Mouse (Mus musculus) neural tube, embryonic 13.5 days (tissue): ENCODE measurements at regions not wholly inside any gene's neighbourhood (a gene's known extent, or its start where the extent isn't known, plus 50 kb on each side); places are given as distances from the start of the nearest gene placed in this dataset.

Source experiments
- ATAC-seq: fragments of 200-750 bp; cut with Nextera tagmentation; 2 replicates; pipeline ENCODE4 v1.8.0; 2017; ENCODE audit warnings: low read depth, mild to moderate bottlenecking, moderate TSS enrichment, moderate library complexity
- H3K27ac ChIP-seq: fragments of 300-500 bp; sonication (generic); replicated peaks from 2 replicates; pipeline ENCODE4 v1.5.1; 2015; ENCODE audit warnings: moderate library complexity, mild to moderate bottlenecking, inconsistent platforms
- H3K27me3 ChIP-seq: fragments of 300-500 bp; sonication (generic); 2 replicates; pipeline ENCODE4 v1.6.1; 2015; ENCODE audit warnings: mild to moderate bottlenecking, inconsistent platforms
- H3K36me3 ChIP-seq: fragments of 300-500 bp; sonication (generic); 2 replicates; pipeline ENCODE4 v1.6.1; 2015; ENCODE audit warnings: mild to moderate bottlenecking, inconsistent platforms
- H3K4me1 ChIP-seq: fragments of 300-500 bp; sonication (generic); replicated peaks from 2 replicates; pipeline ENCODE4 v1.6.1; 2015; ENCODE audit warnings: inconsistent platforms
- H3K4me2 ChIP-seq: fragments of 300-500 bp; sonication (generic); 2 replicates; pipeline ENCODE4 v1.6.1; 2015; ENCODE audit warnings: inconsistent platforms, mild to moderate bottlenecking, moderate library complexity
- H3K4me3 ChIP-seq: fragments of 300-500 bp; sonication (generic); 2 replicates; pipeline ENCODE4 v1.5.1; 2015; ENCODE audit warnings: mild to moderate bottlenecking, inconsistent platforms
- H3K9ac ChIP-seq: fragments of 300-500 bp; sonication (generic); 2 replicates; pipeline ENCODE4 v1.6.1; 2015; ENCODE audit warnings: moderate library complexity, mild to moderate bottlenecking, inconsistent platforms
- H3K9me3 ChIP-seq: fragments of 300-500 bp; sonication (generic); 2 replicates; pipeline ENCODE4 v1.6.1; 2016; ENCODE audit warnings: inconsistent platforms
- WGBS: fragments of 180-500 bp; shearing (Covaris S2); methylation state at CpG from one replicate; pipeline ENCODE4 v1.1.7; 2015; 5-methylcytosine and 5-hydroxymethylcytosine counted together

DNA sequence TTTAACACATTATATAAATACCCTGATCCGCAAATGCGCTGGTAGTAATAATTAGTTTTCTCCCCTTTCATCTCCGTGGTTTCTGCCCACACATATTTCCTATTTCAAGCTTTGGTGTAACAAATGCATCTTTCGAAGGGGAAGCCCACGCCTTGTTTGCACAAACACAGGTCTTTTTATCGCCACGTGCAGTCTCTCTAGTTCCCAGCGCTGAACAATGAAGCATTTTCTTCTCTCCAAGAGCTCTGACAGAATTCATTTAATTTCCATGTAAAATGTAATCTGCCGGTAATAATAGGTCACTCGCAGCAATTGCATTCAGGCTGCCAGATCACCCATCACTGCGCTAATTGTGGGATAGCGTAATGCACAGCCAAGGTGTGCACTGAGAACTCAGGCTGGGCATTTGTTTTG lies 503.1 kb upstream of the Cdh11 start:
- Histone ChIP-seq H3K4me2 (0 out of 2 replicates have a peak overlapping the region, but pooled peaks have one; percentile 4), H3K4me1 (peaks cover 19% of the 10 kb centered on the region), H3K9me3 (no peaks in the 10 kb centered on the region), H3K36me3 (no peaks in the 10 kb centered on the region), H3K4me3 (no peak overlapping the region), H3K9ac (no peak overlapping the region), H3K27ac (no peak overlapping the region), H3K27me3 (peaks cover 14% of the 10 kb centered on the region)
- whole genome bisulfite sequencing: 49% methylated on average over 12 of the region's 12 CpGs
- ATAC-seq: no peak

DNA sequence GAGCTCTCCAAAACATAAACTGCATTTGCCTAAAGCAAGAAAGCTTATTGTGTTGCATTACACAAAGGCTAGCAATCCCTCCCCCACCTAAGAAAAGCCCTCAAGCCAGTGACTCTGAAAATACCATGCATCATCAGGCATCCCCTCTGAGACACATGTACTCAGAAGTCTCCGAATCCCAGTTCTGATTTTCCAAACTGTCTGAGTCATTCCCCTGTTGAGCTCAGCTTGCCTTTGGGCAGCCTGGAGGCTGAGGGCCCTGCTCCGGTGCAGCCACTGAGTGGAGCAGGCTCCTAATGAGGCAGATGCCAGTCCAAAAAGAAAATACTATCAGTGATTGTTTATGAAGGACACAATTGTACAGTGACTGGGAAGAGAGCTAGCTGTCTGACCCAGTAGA lies 507.5 kb upstream of the Cdh11 start:
- H3K27me3 ChIP-seq: peaks cover 14% of the 10 kb centered on the region
- ATAC-seq: no peak
- H3K9me3 ChIP-seq: no peaks in the 10 kb centered on the region
- 66% methylated on average over 2 of the region's 2 CpGs for WGBS
- H3K4me3 ChIP-seq: no peak overlapping the region
- no peak overlapping the region for H3K4me2 ChIP-seq
- H3K9ac ChIP-seq: no peak overlapping the region
- peaks cover 19% of the 10 kb centered on the region for H3K4me1 ChIP-seq
- H3K36me3 ChIP-seq: no peaks in the 10 kb centered on the region
- no peak overlapping the region for H3K27ac ChIP-seq

DNA sequence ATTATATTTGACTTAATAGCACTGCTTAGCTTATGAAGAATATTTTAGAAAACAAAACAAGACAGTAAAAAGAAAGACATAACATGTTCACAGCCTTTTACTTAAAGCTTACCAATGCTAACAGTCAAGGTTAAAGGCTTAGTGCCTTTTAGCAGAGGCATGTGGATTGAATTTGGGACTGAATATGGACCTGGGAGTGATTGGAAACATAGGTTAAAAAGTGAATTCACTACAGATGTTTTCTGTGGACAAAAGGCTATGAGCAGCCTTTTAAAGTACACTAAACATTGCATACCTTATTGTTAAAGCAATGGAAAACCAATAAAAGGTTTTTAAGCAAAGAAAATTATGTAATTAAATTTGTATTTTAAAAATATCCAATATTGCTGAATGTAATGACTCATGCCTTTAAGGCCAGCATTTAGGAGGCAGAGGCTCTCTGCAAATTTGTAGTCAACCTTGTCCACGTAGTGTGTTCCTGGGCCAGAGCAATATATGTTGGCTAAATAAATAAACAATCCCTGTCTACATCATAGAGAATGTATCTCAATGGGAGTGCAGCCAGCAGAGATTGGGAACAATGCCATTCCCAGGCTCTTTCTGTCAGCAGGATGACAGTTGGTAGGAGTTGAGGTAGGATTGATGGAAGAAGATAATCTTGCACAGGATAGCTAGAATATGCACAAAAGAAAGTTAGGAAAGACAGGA lies 521.2 kb upstream of the Cdh11 start:
- Histone ChIP-seq H3K9me3 (no peaks in the 10 kb centered on the region), H3K27ac (no peak overlapping the region)
- 73% methylated on average over 1 of the region's 1 CpGs for WGBS

DNA sequence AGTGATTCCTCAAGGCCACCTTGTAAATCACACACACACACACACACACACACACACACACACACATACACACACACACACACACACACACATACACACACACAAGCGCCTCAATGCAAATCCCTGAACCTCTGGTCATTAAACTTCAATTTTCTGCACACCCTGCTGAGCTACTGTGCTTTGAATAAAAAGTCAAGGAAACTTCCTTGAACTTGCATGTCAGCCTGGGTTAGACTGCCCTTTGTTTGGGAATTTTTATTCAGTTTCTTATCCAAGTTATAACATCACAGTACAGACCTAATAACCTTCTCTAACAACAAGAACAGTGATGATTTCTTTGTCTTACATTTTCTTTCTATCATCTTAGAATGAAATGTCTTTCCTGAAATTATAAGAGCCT lies 528.1 kb upstream of the Cdh11 start:
- no peak for ATAC-seq
- WGBS: 20% methylated on average over 1 of the region's 1 CpGs

More for the DNA sequence above, 521.2 kb upstream of the Cdh11 start:
- ATAC-seq: no peak
- Histone ChIP-seq H3K4me3 (no peak overlapping the region), H3K9ac (no peak overlapping the region), H3K4me1 (no peaks in the 10 kb centered on the region), H3K27me3 (peaks cover 9% of the 10 kb centered on the region; the same call in 1 of the 2 replicates), H3K36me3 (no peaks in the 10 kb centered on the region), H3K4me2 (no peak overlapping the region)

DNA sequence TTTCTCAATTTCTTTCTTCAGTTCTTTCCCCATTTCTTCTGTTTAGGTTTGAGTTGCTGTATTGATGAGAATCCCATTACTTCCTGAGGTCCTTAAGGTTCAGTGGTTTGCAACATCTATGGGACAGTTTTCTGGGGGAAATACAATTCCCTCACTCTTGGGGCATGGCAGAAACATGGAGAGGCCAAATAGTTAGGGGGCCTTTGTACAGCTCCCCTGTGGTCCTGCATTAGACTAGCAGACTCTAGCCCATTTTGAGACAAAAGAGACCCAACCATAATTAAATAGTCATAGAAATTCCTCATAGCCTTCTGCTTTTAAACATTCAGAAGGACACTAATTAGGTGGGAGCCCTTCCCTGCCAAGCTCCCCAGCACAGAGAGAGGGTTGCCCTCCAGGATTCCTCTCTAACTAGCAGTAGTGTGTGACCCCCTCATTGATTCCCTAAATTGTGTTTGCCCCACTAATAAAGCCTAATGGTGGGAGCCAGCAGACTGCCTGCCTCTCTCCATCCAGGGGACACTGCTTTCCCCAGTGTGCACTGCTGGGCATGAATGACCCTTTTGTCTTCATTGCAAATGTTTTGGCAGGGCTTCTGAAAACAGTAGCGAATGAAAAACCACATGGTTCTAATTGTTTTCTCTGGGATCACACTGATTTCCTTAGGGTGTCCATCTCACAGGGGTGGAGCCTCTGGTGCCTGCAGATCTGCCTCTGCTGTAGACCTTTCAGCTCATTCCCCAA lies 529.0 kb upstream of the Cdh11 start:
- H3K4me2 ChIP-seq: no peak overlapping the region
- WGBS: 3% methylated on average over 1 of the region's 1 CpGs
- H3K27me3 ChIP-seq: peaks cover 37% of the 10 kb centered on the region
- no peak overlapping the region for H3K9ac ChIP-seq
- peak; percentile 94 for ATAC-seq
- no peaks in the 10 kb centered on the region for H3K36me3 ChIP-seq
- no peaks in the 10 kb centered on the region for H3K9me3 ChIP-seq
- peaks cover 13% of the 10 kb centered on the region for H3K4me1 ChIP-seq
- no peak overlapping the region for H3K4me3 ChIP-seq
- H3K27ac ChIP-seq: no peak overlapping the region

More for the DNA sequence above, 528.1 kb upstream of the Cdh11 start:
- Histone ChIP-seq H3K9me3 (no peaks in the 10 kb centered on the region), H3K9ac (no peak overlapping the region), H3K4me1 (peaks cover 13% of the 10 kb centered on the region), H3K36me3 (no peaks in the 10 kb centered on the region), H3K27ac (no peak overlapping the region), H3K4me2 (no peak overlapping the region), H3K4me3 (no peak overlapping the region), H3K27me3 (peaks cover 37% of the 10 kb centered on the region)

DNA sequence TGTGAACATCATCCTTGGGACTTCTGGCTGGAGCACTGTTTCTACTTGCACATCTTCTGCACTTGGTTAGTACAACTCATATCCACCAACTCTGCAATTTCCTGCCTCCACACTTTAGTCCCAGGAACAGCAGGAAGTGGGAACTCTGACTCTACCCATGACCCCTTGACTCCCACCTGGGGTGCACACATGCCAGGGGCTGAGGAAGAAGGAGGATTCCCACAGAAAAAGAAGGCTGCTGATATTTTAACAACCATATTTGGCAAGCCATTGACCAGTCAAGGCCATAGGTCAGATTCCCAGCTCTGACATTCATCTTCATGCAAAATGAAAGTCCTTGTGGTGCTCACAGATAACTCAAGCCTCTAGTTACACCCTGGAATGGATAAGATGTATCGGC lies 530.3 kb upstream of the Cdh11 start:
- 85% methylated on average over 1 of the region's 1 CpGs for whole genome bisulfite sequencing
- 0 out of 2 replicates have a peak overlapping the region, but pooled peaks have one; percentile 33 for H3K27ac ChIP-seq
- H3K36me3 ChIP-seq: no peaks in the 10 kb centered on the region
- no peak overlapping the region for H3K9ac ChIP-seq
- peaks cover 37% of the 10 kb centered on the region for H3K27me3 ChIP-seq
- H3K4me1 ChIP-seq: peaks cover 13% of the 10 kb centered on the region
- H3K9me3 ChIP-seq: no peaks in the 10 kb centered on the region
- H3K4me2 ChIP-seq: no peak overlapping the region
- ATAC-seq: no peak
- no peak overlapping the region for H3K4me3 ChIP-seq

DNA sequence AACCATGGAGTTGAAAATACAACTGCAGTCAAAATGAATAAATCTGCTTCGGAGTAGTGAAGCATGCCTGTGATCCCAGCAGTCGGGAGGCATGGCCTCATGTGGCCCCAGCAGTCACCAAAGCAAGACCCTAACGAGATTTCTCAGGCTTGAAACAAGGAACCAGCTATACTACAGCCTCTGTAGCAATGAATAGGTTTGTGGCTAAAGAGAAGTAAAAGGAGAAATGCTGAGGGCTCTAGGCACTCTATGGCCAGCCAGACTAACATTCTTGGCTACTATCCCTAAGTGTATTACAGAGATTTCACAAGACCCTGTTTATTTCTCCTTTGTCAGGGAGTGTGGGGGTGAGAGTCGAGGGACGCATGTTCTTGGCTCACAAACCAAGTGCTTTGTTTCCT lies 531.2 kb upstream of the Cdh11 start:
- Histone ChIP-seq H3K27me3 (peaks cover 31% of the 10 kb centered on the region), H3K27ac (peak overlapping the region; percentile 33; the same call in 1 of the 2 replicates), H3K4me1 (peaks cover 13% of the 10 kb centered on the region), H3K4me3 (no peak overlapping the region), H3K36me3 (no peaks in the 10 kb centered on the region), H3K4me2 (no peak overlapping the region), H3K9ac (no peak overlapping the region), H3K9me3 (no peaks in the 10 kb centered on the region)
- WGBS: 52% methylated on average over 5 of the region's 5 CpGs
- 0 out of 2 replicates have a peak, but pooled peaks have one; percentile 54 for ATAC-seq

DNA sequence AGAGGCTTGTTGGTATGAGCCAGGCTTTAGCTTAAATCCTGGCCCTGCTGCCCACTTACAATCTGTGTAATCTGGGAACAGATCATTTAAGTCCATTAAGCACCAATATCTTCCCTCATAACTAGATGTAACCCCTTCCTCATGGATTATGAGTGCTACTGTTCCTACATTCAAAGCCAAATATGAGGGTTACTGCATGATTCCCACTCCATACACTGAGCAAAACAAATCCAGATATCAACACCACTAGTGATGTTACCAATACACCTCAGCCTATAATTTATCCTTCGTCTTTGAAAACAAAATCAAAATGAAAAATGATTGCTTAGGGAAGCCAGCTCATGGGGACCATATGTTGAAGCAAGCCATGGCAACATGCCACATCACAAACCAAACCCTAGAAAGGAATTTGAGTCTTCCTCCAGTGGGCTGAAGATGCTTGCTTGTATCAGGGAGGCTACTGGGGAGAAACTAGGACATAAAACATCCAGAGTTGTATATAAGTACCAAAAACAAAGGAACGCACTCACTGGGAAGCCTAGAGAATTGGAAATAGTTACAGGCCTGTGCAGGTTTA lies 531.8 kb upstream of the Cdh11 start:
- H3K9ac ChIP-seq: no peak overlapping the region
- H3K9me3 ChIP-seq: no peaks in the 10 kb centered on the region
- peaks cover 27% of the 10 kb centered on the region for H3K27me3 ChIP-seq
- no peak overlapping the region for H3K4me2 ChIP-seq
- ATAC-seq: no peak
- peaks cover 13% of the 10 kb centered on the region for H3K4me1 ChIP-seq
- H3K4me3 ChIP-seq: no peak overlapping the region
- H3K27ac ChIP-seq: no peak overlapping the region
- H3K36me3 ChIP-seq: no peaks in the 10 kb centered on the region
- WGBS: 83% methylated on average over 2 of the region's 2 CpGs

DNA sequence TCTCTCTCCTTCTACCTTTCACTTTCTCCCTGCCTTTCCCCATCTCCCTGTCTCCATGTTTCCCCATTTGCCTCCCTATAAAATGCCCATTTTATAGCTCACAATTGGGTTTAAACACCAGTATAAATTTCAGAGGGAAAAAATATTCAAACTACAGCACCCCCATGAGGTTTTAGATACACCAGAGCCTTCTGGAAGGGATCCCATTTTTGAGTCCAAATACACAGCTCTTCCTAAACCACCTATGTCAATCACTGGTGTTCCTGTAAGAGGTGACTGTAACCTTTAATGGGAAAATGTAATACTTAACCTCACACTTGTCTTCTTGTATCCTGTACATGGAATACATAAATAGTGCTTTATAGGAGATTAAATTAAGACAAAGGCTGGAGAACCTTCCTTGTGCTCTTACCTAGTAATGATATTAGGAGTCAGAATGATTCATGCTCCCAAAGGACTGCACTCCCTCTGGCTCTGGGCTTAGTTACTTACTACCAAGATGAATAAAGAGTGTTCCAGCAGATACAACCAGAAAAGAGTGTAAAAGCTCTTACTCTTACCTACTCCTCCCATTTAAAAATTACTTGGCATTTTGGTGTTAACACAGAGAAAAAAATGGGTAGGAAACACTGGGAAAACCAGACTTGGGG lies 538.7 kb upstream of the Cdh11 start:
- H3K27me3 ChIP-seq: no peaks in the 10 kb centered on the region
- no peak overlapping the region for H3K9ac ChIP-seq
- 0 out of 2 replicates have a peak, but pooled peaks cover 4% of the 10 kb centered on the region for H3K4me1 ChIP-seq
- no peak overlapping the region for H3K4me3 ChIP-seq
- no peaks in the 10 kb centered on the region for H3K9me3 ChIP-seq
- no peak overlapping the region for H3K27ac ChIP-seq
- no peak overlapping the region for H3K4me2 ChIP-seq
- no peaks in the 10 kb centered on the region for H3K36me3 ChIP-seq
- ATAC-seq: no peak

DNA sequence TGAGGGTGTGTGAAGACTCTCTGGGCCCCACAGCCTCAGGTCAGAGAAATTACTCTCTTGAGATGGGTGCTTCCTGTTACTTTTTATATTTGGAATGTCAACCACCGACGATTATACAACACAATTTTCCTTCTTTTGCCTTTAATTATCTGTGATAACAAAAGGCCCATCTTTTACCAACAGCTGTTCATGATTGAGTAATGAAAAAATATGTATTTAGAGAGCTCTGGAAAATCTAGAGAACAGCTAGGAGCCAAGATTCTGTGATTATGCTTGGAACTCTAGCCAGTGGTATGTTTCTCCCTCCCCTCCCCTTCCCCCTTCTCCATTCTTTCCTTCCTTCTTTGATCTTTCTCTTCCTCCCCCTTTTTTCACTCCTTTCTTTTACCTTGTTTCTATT lies 546.0 kb upstream of the Cdh11 start:
- H3K4me1 ChIP-seq: 0 out of 2 replicates have a peak, but pooled peaks cover 4% of the 10 kb centered on the region
- no peak overlapping the region for H3K4me2 ChIP-seq
- H3K27me3 ChIP-seq: no peaks in the 10 kb centered on the region
- no peaks in the 10 kb centered on the region for H3K36me3 ChIP-seq
- 74% methylated on average over 2 of the region's 2 CpGs for WGBS
- no peak overlapping the region for H3K4me3 ChIP-seq
- no peak overlapping the region for H3K9ac ChIP-seq
- H3K27ac ChIP-seq: no peak overlapping the region
- no peak for ATAC-seq
- H3K9me3 ChIP-seq: no peaks in the 10 kb centered on the region

DNA sequence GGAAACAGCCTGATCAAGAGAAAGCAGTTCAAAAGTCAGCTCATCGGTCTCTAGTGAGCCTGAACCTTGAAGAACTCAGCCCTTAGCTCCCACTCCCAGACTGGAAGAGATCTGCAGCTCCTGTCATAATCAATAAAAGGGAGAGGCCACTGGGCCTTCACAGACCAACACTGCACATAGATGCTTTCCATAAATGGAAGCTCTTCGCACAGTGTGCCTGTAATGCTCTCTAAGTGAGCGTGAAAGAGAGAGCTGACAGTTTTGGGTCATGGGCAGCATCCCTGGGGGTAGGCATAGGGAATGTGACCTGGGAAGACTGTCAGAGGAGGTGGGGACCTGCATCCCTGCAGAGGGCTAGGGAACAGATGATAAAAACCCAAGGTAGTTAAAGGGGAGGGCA lies 551.9 kb upstream of the Cdh11 start:
- H3K4me1 ChIP-seq: no peaks in the 10 kb centered on the region
- H3K9ac ChIP-seq: no peak overlapping the region
- no peaks in the 10 kb centered on the region for H3K27me3 ChIP-seq
- no peak overlapping the region for H3K4me3 ChIP-seq
- H3K9me3 ChIP-seq: no peaks in the 10 kb centered on the region
- no peak for ATAC-seq
- H3K36me3 ChIP-seq: no peaks in the 10 kb centered on the region
- 88% methylated on average over 3 of the region's 3 CpGs for WGBS
- H3K27ac ChIP-seq: no peak overlapping the region
- H3K4me2 ChIP-seq: no peak overlapping the region

DNA sequence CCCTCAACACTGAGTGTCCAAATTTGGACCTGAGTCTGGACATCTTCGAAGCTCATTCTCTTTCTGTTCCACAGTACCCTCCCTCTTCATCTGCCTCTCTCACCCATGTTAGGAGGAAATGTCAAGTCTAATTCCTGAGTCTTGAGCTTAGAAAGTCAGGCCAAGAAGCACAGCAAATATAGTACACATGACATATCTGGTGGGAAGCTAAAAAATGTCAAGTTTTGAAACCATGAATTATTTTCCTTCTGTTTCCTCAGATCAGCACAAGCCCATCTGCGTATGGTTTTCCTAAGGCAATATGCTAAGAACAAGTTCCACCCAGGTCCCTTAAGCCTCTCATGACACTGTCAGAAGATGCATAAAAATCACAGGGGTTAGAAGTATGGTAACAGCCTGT lies 553.6 kb upstream of the Cdh11 start:
- no peak for ATAC-seq
- Histone ChIP-seq H3K4me3 (no peak overlapping the region), H3K4me1 (no peaks in the 10 kb centered on the region), H3K9me3 (no peaks in the 10 kb centered on the region), H3K9ac (no peak overlapping the region), H3K4me2 (no peak overlapping the region), H3K27me3 (no peaks in the 10 kb centered on the region), H3K36me3 (no peaks in the 10 kb centered on the region), H3K27ac (no peak overlapping the region)
- WGBS: 92% methylated on average over 2 of the region's 2 CpGs
